9 mouse cellular contexts compared by ENCODE assay signal in the genomic region with DNA sequence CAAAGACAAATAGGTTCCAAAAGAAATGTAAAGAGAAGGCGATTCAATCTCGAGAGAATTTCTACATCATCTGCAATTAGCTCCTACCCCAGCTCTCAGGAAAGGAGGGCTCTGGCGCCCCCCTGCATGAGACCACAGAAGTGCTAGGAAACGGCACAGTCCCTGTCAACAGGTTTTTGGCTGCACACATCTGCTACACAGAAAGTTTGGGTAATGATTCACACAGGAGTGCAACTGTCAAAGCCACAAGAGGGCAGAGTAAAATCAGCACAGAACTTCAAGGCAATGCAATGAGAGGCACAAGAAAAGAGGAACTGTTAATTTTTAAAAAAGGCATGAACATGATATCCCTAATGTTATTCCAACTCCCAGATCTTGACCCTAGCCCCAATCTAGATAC. TPM values are rescaled to one million over a fixed set of nuclear protein-coding genes. Genes with fewer than 3 reads are reported as not detected.
DNase-seq lines count a peak whose midpoint lies in the region; ATAC-seq and TF ChIP-seq lines count a peak whose summit lies in the region.
"Had no signal": no experiment of that assay in that cellular context is flagged by ENCODE, and none has a peak within 500 bp of the region (broad histone marks: within the 10 kb centered on the region; RNA-seq: fewer than 3 reads in every experiment).

No protein-coding gene starts in this region.

- H3K9ac ChIP-seq in heart, embryonic 11.5 days (ENCODE audit: low read depth, low read length): no peak overlapping the region
- no peak overlapping the region for H3K9ac ChIP-seq in stomach, postnatal 0 days (ENCODE audit: low read length)
- H3K9ac ChIP-seq: embryonic facial prominence, embryonic 12.5 days had no signal

- H3K4me2 ChIP-seq in heart, embryonic 11.5 days: no peak overlapping the region
- H3K4me2 ChIP-seq in stomach, postnatal 0 days (replicated peaks; ENCODE audit: low read depth): no peak overlapping the region
- H3K4me2 ChIP-seq: embryonic facial prominence, embryonic 12.5 days had no signal

- peak; percentile 1; the same call in 1 of the 2 replicates for TF ChIP-seq CTCF in spleen, adult 2 months (IDR thresholded peaks at IDR 0.05; ENCODE audit: extremely low read depth, insufficient read depth, insufficient read length, insufficient replicate concordance)
- peak; percentile 59 for TF ChIP-seq CTCF in stomach, postnatal 0 days (IDR thresholded peaks at IDR 0.05; ENCODE audit: low read depth)

- DNase-seq in heart, adult 18-20 months: peak; percentile 43 to 44
- peak in 1 of 2 experiments; percentile 7 for DNase-seq in spleen, adult 2 months (ENCODE audit: low read depth in 1 of 2, low spot score in 2 of 2)
- no peak for DNase-seq in spleen, postnatal 4 days (ENCODE audit: low spot score in 2 of 2)
- DNase-seq in brain, adult 2 months (ENCODE audit: low read depth, low spot score): peak; percentile 66
- DNase-seq in kidney, postnatal 10 days: peak; percentile 34
- DNase-seq in stomach, postnatal 0 days (ENCODE audit: low spot score): no peak
- no peak for DNase-seq in yolk sac, embryonic 10.5 days (ENCODE audit: low spot score)

- TF ChIP-seq POLR2A in spleen, adult 2 months (IDR thresholded peaks at IDR 0.05; ENCODE audit: low read depth, low read length): no peak

- WGBS in heart, embryonic 11.5 days (ENCODE audit: insufficient replicate concordance): 54% methylated on average over 4 of the region's 4 CpGs
- WGBS in spleen, adult 2 months: 44% methylated on average over 4 of the region's 4 CpGs
- 51% methylated on average over 4 of the region's 4 CpGs for WGBS in stomach, postnatal 0 days

- TF ChIP-seq EP300 in stomach, postnatal 0 days (optimal IDR thresholded peaks at IDR 0.05): no peak

- H3K27me3 ChIP-seq in heart, embryonic 11.5 days (ENCODE audit: control insufficient read depth, insufficient read depth, low read length): no peaks in the 10 kb centered on the region
- no peaks in the 10 kb centered on the region for H3K27me3 ChIP-seq in spleen, adult 2 months (ENCODE audit: control insufficient read depth, insufficient read depth, low read length)
- H3K27me3 ChIP-seq in stomach, postnatal 0 days (ENCODE audit: control insufficient read depth, insufficient read depth, low read length): no peaks in the 10 kb centered on the region
- H3K27me3 ChIP-seq: embryonic facial prominence, embryonic 12.5 days had no signal

- no peaks in the 10 kb centered on the region for H3K9me3 ChIP-seq in heart, embryonic 11.5 days (replicated peaks; ENCODE audit: control insufficient read depth, low read length)
- H3K9me3 ChIP-seq in stomach, postnatal 0 days (ENCODE audit: control insufficient read depth, low read length): no peaks in the 10 kb centered on the region
- H3K9me3 ChIP-seq: embryonic facial prominence, embryonic 12.5 days had no signal

- H3K27ac ChIP-seq in heart, embryonic 11.5 days (ENCODE audit: low read depth, low read length): no peak overlapping the region
- no peak overlapping the region for H3K27ac ChIP-seq in spleen, adult 2 months (ENCODE audit: insufficient read depth, low read length)
- H3K27ac ChIP-seq in stomach, postnatal 0 days (replicated peaks): no peak overlapping the region
- H3K27ac ChIP-seq: embryonic facial prominence, embryonic 12.5 days had no signal

- ATAC-seq in heart, embryonic 11.5 days (replicated peaks; ENCODE audit: insufficient number of reproducible peaks, low FRiP score, low TSS enrichment): no peak
- no peak for ATAC-seq in stomach, postnatal 0 days (ENCODE audit: low FRiP score, low TSS enrichment)

- no peak overlapping the region for H3K4me3 ChIP-seq in heart, embryonic 11.5 days (ENCODE audit: low read depth, low read length)
- H3K4me3 ChIP-seq in spleen, adult 2 months (ENCODE audit: extremely low read depth, insufficient read depth, insufficient read length): no peak overlapping the region
- H3K4me3 ChIP-seq in stomach, postnatal 0 days (ENCODE audit: low read depth, low read length): no peak overlapping the region
- H3K4me3 ChIP-seq: embryonic facial prominence, embryonic 12.5 days had no signal

- peaks cover 6% of the 10 kb centered on the region; the same call in 1 of the 2 replicates for H3K36me3 ChIP-seq in heart, embryonic 11.5 days (ENCODE audit: control insufficient read depth, insufficient read depth, low read length)
- peaks cover 3% of the 10 kb centered on the region; the same call in 1 of the 2 replicates for H3K36me3 ChIP-seq in spleen, adult 2 months (ENCODE audit: control insufficient read depth, insufficient read depth, low read length)
- H3K36me3 ChIP-seq in stomach, postnatal 0 days (ENCODE audit: control insufficient read depth, insufficient read depth, low read length): peaks cover 6% of the 10 kb centered on the region; the same call in 1 of the 2 replicates

- peaks cover 13% of the 10 kb centered on the region for H3K4me1 ChIP-seq in heart, embryonic 11.5 days (ENCODE audit: control insufficient read depth, insufficient read depth, low read length)
- no peaks in the 10 kb centered on the region; the same call in 1 of the 2 replicates for H3K4me1 ChIP-seq in spleen, adult 2 months (ENCODE audit: control insufficient read depth, insufficient read depth, insufficient read length)
- H3K4me1 ChIP-seq in stomach, postnatal 0 days (replicated peaks; ENCODE audit: control insufficient read depth, insufficient read depth): no peaks in the 10 kb centered on the region

RNA-seq across cellular contexts. Expression of gene Psmb7, which starts 27.8 kb away (rescaled TPM):
- total RNA-seq in heart, adult 18-20 months (2021): 100 to 1,000 TPM; 240 to 264 TPM
- 254 and 263 TPM in 2 replicates for polyA plus RNA-seq in heart, embryonic 11.5 days (2014; fragmentation: Nextera tagmentation; extraction: Ambion mirVana)
- 21.3 and 22.6 TPM in 2 replicates for polyA plus RNA-seq in spleen, adult 2 months (2012; rRNA removed)
- polyA plus RNA-seq in stomach, postnatal 0 days (2015; fragmentation: Nextera tagmentation; extraction: Ambion mirVana): 162 and 166 TPM in 2 replicates

Comparison
In these comparisons a context has a peak if more than half of its experiments do, and no peak if none do; other contexts are left out.
1. DNase-seq: peak in heart, adult 18-20 months (2 of 2), brain, adult 2 months (single experiment) and kidney, postnatal 10 days (single experiment); none in spleen, postnatal 4 days (0 of 2), stomach, postnatal 0 days (single experiment) and yolk sac, embryonic 10.5 days (single experiment).